Mouse (Mus musculus): ENCODE data around the gene Clec10a.

The Clec10a gene

DNA sequence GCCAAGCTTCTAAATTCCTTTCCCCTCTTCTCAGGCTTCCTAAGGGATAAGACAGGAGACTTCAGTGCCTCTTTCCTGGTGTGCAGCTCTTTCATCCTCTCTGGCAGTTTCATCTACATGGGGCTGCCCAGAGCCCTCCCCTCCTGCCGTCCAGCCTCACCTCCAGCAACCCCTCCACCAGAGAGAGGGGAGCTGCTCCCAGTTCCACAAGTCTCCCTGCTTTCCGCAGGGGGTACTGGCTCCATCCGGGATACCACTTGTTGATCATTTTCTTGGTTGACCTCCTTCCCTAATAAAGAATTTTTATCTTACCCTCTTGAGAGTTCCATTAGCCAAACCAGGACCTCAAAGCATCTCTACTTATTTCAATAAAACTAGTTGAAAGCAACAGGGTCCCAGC lies 60.1 kb downstream of the Clec10a start:
- no peak for DNase-seq (ENCODE audit: low read depth, low spot score)

DNA sequence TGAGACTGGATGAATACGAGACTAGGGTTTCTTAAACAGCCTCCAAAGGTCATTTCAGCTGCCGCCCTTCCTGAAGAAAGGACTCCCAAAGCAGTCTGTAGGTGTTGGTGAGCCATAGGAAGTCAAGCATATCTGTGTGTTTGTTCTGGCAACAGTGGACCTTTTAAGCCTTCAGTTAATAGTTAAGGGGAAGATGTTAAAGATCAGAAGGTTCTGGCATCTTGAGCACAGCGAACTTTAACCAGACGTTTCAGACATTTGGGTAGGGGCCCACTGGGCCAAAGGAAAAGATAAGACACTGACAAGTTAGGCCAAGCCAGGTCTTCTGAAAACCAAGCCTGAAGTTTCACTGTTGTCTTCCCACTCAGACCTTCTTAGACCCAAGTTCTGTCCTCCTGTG lies 62.0 kb downstream of the Clec10a start:
- no peak for DNase-seq (ENCODE audit: low read depth, low spot score)

DNA sequence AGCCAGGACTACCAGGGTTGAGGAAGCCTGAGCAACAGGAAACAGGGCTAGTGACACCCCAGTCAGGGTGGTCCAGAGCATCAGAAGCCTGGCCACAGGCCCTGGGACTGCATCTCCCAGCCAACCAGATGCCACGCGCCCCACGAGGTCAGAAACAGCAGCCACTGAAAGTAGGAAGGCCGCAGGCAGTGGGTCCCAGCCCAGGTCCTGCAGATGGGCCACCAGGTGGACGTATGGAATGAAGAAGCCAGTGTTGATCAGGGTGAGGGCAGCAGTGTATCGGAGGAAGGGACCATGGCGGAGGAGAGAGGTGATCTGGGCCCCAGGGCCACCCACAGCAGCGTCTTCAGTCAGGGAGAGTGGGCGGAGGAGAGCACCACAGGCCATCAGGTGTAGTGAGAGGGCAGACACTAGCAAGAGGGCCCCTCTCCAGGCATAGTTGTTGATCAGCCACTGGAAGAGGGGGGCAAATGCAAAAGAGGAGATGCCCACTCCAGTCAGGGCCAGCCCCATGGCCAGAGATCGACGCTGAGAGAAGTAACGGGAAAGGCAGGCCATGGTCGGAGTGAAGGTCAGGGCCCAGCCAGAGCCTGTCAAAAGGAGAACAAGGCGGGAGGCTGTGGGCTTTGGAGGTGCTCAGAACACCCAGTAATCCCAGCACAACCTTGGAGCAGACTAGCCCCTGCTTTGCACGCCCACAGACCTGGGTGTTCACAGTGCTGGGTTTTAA lies 62.9 kb downstream of the Clec10a start:
- no peak for DNase-seq (ENCODE audit: low read depth, low spot score)

- DNase-seq (ENCODE audit: low read depth, low spot score): no peak
Observed at GRCm38 (mm10) chr11:70219873-70220272, 63.9 kb downstream of the Clec10a start.

GRCm38 (mm10) chr11:70220323-70220722 lies 64.3 kb downstream of the Clec10a start:
- DNase-seq (ENCODE audit: low read depth, low spot score): no peak

Data from CD4-positive helper T cell, adult 2 months (primary cell).